Mouse (Mus musculus) CD4-positive helper T cell, adult 2 months (primary cell): ENCODE measurements around the gene Uck2.

ENCODE experiments used
- DNase-seq: peaks from one replicate; pipeline ENCODE4 v3.0.0-alpha.2; 2012; ENCODE audit warnings: low read depth, missing footprints, low spot score

Uck2 gene

DNA sequence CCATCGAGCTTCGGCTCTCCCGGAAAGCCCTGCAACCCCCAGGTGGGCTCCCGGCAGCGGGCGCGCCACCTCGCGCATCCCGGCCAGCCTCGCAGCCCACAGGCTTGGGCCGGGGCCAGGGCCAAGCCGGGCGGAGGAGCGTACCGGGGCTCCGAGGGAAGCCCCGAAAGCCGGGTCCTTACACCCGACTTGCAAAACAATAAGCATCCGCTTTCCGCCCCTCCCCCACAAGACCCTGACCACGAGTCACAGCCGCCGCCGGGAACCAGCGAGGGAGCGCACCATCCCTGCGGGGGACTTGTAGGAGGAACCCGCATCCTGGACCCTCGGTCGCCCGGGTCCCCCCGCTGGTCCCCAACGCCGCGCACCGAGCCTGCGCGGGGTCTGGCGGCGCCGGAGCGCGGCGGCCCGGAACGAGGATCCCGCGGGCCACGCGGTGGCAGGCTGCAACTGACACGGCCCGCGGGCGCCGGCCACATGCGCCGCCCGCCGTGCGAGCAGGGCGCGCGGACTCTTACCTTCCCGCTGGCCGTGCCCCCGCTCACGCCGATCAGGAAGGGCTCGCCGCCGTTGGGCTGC, 773 bp downstream of the Uck2 start:
- DNase-seq = peak; percentile 76

GRCm38 (mm10) chr1:167283441-167284257, 1.5 kb downstream of the Uck2 start:
- peak; percentile 68 for DNase-seq

GRCm38 (mm10) chr1:167282768-167283167, 2.4 kb downstream of the Uck2 start:
- DNase-seq = no peak

- no peak for DNase-seq
Measured at GRCm38 (mm10) chr1:167282112-167282511, 3.0 kb downstream of the Uck2 start.

DNA sequence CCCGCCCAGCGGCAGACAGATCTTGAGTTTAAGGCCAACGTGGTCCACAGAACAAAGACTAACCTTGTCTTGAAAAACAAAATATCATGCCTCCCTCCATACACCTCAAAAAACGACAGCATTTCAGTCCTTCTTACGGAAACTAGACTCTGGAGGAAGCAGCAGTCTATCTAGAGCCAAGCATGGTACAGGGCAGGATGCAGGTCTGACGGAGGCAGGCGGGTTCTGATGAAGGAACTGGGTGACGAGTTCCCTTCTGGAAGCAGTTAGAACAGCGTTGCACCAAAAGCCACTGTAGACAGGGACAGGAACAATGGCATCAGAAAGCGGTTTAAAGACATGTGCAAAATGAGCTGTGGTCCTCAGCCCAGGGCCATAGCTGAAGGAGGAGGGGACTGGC, 5.1 kb downstream of the Uck2 start:
- DNase-seq = peak; percentile 57

DNA sequence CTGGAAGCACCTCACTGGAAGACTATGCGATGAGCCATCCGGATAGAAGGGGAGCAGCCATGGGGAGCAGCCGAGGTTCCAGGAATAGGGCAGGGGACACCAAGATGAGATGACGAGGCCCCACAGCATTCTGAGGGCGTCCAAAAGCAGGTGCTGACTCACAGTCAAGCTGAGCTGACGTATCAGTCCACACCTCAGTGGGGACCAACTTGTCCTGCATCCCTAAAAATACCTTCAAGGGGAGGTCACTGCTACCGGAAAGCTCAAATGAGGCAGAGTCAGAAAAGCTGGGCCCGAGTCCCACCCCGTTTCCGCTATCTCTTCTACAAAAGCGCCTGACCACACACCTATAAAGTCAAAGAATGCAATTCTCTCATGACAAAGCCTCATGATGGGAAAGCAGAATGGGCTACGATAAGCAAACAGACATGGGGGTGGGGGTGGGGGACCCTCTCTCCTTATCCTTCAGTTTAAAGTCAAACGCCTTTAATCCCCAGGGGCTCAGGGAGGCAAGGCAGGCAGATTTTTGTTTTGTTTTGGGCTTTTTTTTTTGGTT, 5.9 kb downstream of the Uck2 start:
- no peak for DNase-seq

- DNase-seq = no peak
Measured at GRCm38 (mm10) chr1:167278395-167278794, 6.7 kb downstream of the Uck2 start.

DNA sequence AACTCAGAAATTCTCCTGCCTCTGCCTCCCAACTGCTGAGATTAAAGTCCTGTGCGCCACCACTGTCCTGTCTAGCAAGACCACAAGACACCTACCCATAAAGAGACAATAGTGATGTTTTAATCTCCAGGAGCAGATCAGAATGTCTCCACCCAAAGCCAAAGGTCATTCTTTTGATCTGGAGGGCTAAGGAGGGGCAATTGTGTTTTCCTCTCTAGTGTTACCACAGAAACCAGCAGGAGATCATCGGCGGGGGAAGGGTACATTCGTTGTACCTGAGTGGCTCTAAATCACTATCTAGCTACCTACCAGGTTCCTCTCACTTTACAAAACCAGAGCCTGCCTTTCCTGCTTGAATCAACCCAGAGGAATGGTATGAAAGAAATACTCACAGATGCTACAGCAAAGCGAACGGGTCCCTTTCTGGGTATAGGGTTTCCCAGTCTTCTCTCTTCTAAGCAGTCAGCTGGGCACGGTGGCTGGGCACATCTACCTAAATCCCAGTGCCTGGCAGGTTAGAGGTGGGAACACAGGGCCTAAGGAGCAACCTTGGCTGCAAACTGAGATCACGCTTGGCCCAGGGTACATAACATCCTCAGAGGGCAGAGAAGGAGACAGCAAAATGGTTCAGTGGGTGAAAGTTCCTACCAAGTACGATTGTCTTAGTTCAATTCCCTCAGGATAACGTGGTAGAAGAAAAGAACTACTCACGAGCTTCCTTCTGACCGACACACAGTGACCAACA, 10.3 kb downstream of the Uck2 start:
- DNase-seq = peak; percentile 21

- peak; percentile 54 for DNase-seq
Measured at GRCm38 (mm10) chr1:167273380-167274163, 11.5 kb downstream of the Uck2 start.

- DNase-seq = no peak
Measured at GRCm38 (mm10) chr1:167271841-167272240, 13.3 kb downstream of the Uck2 start.

- DNase-seq = no peak
Measured at GRCm38 (mm10) chr1:167271304-167271703, 13.8 kb downstream of the Uck2 start.

GRCm38 (mm10) chr1:167270342-167271111, 14.6 kb downstream of the Uck2 start:
- DNase-seq = peak; percentile 53

DNA sequence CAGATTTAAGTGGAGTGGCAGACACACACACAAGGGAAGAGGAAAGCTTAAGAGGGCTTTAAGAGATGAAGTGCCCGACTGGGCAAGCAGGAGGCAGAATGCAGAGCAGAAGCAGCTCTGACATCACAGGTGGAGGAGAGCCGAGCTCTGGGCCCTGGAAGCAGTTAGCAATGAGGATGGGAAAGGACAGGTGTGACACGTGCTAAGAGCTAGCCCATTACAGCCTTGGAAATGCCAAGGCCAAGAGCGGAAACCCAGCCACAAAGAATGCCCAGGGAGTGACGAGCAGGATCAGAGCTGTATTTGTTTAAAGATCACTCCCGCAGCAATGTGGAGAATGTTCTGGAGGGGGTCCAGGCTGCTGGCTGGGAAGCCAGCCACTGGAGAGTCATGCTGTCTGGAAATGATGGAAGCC, 15.3 kb downstream of the Uck2 start:
- DNase-seq = peak; percentile 37

DNA sequence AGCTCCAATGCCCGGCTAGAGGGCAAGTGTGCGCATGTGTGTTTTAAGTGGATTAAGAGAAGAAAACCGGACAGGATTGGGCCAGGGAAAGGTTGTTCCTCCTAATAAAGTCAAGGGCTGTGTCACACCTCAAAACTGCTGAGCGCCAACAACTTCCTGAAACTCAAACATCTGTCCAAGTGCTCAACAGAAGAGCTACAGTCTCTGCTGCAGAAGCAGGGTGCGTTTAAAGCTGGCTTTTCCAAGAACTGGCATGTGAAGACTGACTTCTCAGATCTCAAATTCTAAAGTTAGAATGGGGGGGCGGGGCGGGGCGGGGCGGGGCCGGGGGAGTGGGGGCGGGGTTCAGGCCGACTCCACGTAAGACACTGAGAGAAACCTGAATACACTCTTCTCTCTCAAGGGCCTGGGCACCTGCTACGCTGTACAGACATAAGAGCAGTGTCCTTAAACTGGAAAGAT, 15.7 kb downstream of the Uck2 start:
- peak; percentile 53 for DNase-seq

DNA sequence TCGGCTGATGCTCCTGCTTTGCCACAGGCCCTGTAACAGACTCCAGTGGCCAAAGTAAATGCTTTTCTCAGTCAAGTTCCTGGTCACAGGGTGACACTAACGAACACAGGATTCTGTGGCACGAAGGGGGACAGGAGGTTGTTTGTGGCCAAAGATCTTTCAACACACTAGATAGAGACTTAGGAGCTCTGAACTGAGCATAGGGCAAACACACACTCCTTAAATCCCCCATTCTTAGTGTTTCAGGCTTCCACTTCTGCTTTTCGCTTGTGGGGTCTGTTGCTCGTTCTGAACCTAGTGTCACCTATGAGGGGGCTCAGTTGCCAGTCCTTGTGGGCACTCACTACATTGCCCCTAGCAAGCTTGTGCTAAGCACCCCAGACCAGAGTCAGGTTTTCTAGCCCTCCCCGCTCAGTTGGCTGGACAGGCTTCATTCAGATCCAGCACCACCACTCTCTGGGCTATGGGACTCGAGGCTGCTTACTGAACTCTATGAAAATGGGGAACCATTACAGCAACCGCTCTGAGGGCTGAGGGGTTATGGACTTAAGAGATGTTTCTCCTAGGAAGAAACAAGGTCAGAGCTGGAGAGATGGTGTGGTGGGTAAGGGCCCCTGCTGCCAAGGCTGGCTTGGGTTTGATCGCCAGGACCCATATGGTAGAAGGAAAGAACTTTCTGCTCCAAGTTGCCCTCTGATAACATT, 16.6 kb downstream of the Uck2 start:
- no peak for DNase-seq

- no peak for DNase-seq
Measured at GRCm38 (mm10) chr1:167266720-167267119, 18.4 kb downstream of the Uck2 start.

GRCm38 (mm10) chr1:167265366-167265765, 19.8 kb downstream of the Uck2 start:
- DNase-seq = no peak

- DNase-seq = no peak
Measured at GRCm38 (mm10) chr1:167262489-167263041, 22.6 kb downstream of the Uck2 start.

GRCm38 (mm10) chr1:167261750-167262149, 23.4 kb downstream of the Uck2 start:
- no peak for DNase-seq

- no peak for DNase-seq
Measured at GRCm38 (mm10) chr1:167259702-167260101, 25.4 kb downstream of the Uck2 start.
